Mouse (Mus musculus) C2C12 (cell line): ENCODE measurements around the gene Scpep1.

ENCODE experiments used
- CTCF ChIP-seq: IDR thresholded peaks from one replicate; pipeline ENCODE4 v1.5.1; 2011; ENCODE audit not compliant: control insufficient read depth, insufficient read depth, insufficient read length
- MAX ChIP-seq: IDR thresholded peaks from one replicate; pipeline ENCODE4 v1.6.1; 2011; ENCODE audit warnings: mild to moderate bottlenecking, control low read depth
- MYOD1 ChIP-seq: IDR thresholded peaks from one replicate; pipeline ENCODE4 v1.6.1; 2011; ENCODE audit warnings: low read depth; ENCODE audit not compliant: control insufficient read depth, insufficient read length
- USF1 ChIP-seq: IDR thresholded peaks from one replicate; pipeline ENCODE4 v1.6.1; 2011; ENCODE audit warnings: low read depth, mild to moderate bottlenecking, control low read depth, moderate library complexity

DNA sequence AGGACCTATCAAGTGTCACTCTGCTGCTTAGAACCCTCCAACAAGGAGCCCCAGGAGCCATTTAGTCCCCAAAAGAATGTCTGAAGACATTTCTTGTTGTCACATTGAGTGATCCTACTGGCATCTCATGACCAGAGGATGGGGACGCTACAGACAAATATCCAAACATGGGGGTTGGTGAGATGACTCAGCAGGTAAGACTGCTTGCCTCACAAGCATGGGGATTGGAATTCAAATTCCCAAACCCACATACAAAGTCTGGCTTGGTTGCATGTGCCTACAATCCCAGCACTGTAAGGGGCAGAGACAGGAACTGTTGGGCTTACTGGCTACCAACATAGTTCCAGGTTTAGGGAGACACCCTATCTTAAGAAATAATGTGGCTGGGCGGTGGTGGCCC is 17.4 kb downstream of the Scpep1 start:
- TF ChIP-seq CTCF (no peak), USF1 (no peak), MAX (peak; percentile 23), MYOD1 (no peak)
